Mouse (Mus musculus) intestine, embryonic 15.5 days (tissue): ENCODE data around the gene Pnp. TPM values are rescaled to one million over a fixed set of nuclear protein-coding genes. Genes with fewer than 3 reads are reported as not detected.
"Not testable (repeated sequence)": the region's sequence is repeated elsewhere in the genome, so short reads cannot be mapped to it uniquely, and the experiment has no call there.

Experiments
- ATAC-seq: fragments of 200-750 bp; cut with Nextera tagmentation; 2 replicates; pipeline ENCODE4 v1.8.0; 2017; ENCODE audit warnings: moderate TSS enrichment, moderate library complexity
- H3K27ac ChIP-seq: fragments of 300-500 bp; sonication (generic); 2 replicates; pipeline ENCODE4 v1.5.1; 2015; ENCODE audit warnings: mild to moderate bottlenecking, inconsistent platforms
- H3K27me3 ChIP-seq: fragments of 300-500 bp; sonication (generic); replicated peaks from 2 replicates; pipeline ENCODE4 v1.6.1; 2015; ENCODE audit warnings: inconsistent platforms
- H3K36me3 ChIP-seq: fragments of 300-500 bp; sonication (generic); 2 replicates; pipeline ENCODE4 v1.6.1; 2015; ENCODE audit warnings: inconsistent platforms
- H3K4me1 ChIP-seq: fragments of 300-500 bp; sonication (generic); replicated peaks from 2 replicates; pipeline ENCODE4 v1.6.1; 2015; ENCODE audit warnings: inconsistent platforms
- H3K4me2 ChIP-seq: fragments of 300-500 bp; sonication (generic); replicated peaks from 2 replicates; pipeline ENCODE4 v1.6.1; 2015; ENCODE audit warnings: mild to moderate bottlenecking, inconsistent platforms
- H3K4me3 ChIP-seq: fragments of 300-500 bp; sonication (generic); replicated peaks from 2 replicates; pipeline ENCODE4 v1.5.1; 2015; ENCODE audit warnings: inconsistent platforms
- H3K9ac ChIP-seq: fragments of 300-500 bp; sonication (generic); 2 replicates; pipeline ENCODE4 v1.6.1; 2015; ENCODE audit warnings: inconsistent platforms
- H3K9me3 ChIP-seq: fragments of 300-500 bp; sonication (generic); 2 replicates; pipeline ENCODE4 v1.6.1; 2016; ENCODE audit warnings: inconsistent platforms
- WGBS: fragments of 180-500 bp; shearing (Covaris S2); methylation state at CpG from one replicate; pipeline ENCODE4 v1.1.7; 2015; 5-methylcytosine and 5-hydroxymethylcytosine counted together
- polyA plus RNA-seq: library from polyadenylated mRNA; unstranded; fragments of >200 nt; fragmentation: Nextera tagmentation; extraction: Ambion mirVana; gene quantifications from 2 replicates; pipeline ENCODE4 v1.2.1, GENCODE M21; 2015

The Pnp gene
- 96.6 and 99.1 TPM in 2 replicates for polyA plus RNA-seq

- Histone ChIP-seq H3K4me3 (peak within 1 kb of the TSS; percentile 85), H3K9me3 (no peaks in the 10 kb centered on the region), H3K4me2 (peak within 1 kb of the TSS; percentile 76), H3K36me3 (peaks cover 23% of the 10 kb centered on the region), H3K27ac (peak within 1 kb of the TSS; percentile 91), H3K27me3 (no peaks in the 10 kb centered on the region), H3K9ac (peak within 1 kb of the TSS; percentile 85), H3K4me1 (peaks cover 16% of the 10 kb centered on the region; the same call in 1 of the 2 replicates)
- WGBS, result under 1% methylated on average over 64 of the region's 68 CpGs
- peak; percentile 99 for ATAC-seq
Measured at GRCm38 (mm10) chr14:50930754-50931492, at the start of gene Pnp, which contains the start of gene Pip4p1. Gene Pnp, plus strand, starts transcription at chr14:50931082. Gene Pip4p1, minus strand, starts transcription at chr14:50930856.

DNA sequence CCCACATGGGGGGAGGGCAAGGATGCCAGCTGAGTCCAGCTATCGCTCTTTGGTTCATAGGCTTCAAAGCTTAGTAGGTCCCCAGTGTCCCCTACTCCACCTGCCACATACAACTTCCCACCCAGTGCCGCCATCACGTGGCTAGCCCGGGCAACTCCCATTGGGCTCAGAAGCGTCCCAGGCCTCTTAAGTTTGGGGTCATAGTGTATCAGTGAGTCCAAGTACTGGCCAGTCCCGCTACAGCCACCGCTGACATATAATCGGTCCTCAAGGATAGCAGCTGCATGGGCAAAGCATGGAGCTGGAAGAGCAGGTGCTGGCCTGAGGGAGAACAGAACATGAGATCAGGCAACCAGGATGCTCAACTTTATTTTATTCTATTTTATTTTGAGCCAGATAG is 39.3 kb upstream of the Pnp start:
- H3K4me3 ChIP-seq, result no peak overlapping the region
- no peaks in the 10 kb centered on the region for H3K27me3 ChIP-seq
- H3K9ac ChIP-seq, result no peak overlapping the region
- ATAC-seq, result no peak
- H3K4me1 ChIP-seq, result peaks cover 9% of the 10 kb centered on the region
- no peaks in the 10 kb centered on the region for H3K9me3 ChIP-seq
- 91% methylated on average over 8 of the region's 8 CpGs for WGBS
- H3K4me2 ChIP-seq, result no peak overlapping the region
- no peaks in the 10 kb centered on the region for H3K36me3 ChIP-seq
- H3K27ac ChIP-seq, result no peak overlapping the region

GRCm38 (mm10) chr14:50892091-50892490 is 38.8 kb upstream of the Pnp start:
- no peak overlapping the region for H3K27ac ChIP-seq
- peaks cover 11% of the 10 kb centered on the region for H3K4me1 ChIP-seq
- no peaks in the 10 kb centered on the region for H3K36me3 ChIP-seq
- no peak overlapping the region for H3K4me2 ChIP-seq
- WGBS, result 86% methylated on average over 7 of the region's 7 CpGs
- no peak overlapping the region for H3K4me3 ChIP-seq
- no peak overlapping the region for H3K9ac ChIP-seq
- H3K27me3 ChIP-seq, result 0 out of 2 replicates have a peak, but pooled peaks cover 3% of the 10 kb centered on the region
- ATAC-seq, result no peak
- H3K9me3 ChIP-seq, result no peaks in the 10 kb centered on the region

- H3K9ac ChIP-seq, result no peak overlapping the region
- H3K4me1 ChIP-seq, result peaks cover 11% of the 10 kb centered on the region
- ATAC-seq, result no peak
- H3K4me3 ChIP-seq, result no peak overlapping the region
- H3K27me3 ChIP-seq, result 0 out of 2 replicates have a peak, but pooled peaks cover 3% of the 10 kb centered on the region
- no peaks in the 10 kb centered on the region for H3K9me3 ChIP-seq
- H3K4me2 ChIP-seq, result no peak overlapping the region
- 83% methylated on average over 22 of the region's 22 CpGs for WGBS
- H3K27ac ChIP-seq, result no peak overlapping the region
- no peaks in the 10 kb centered on the region for H3K36me3 ChIP-seq
Measured at GRCm38 (mm10) chr14:50892541-50893459, 38.1 kb upstream of the Pnp start.

- no peak for ATAC-seq
- no peak overlapping the region for H3K9ac ChIP-seq
- no peak overlapping the region for H3K27ac ChIP-seq
- no peak overlapping the region for H3K4me2 ChIP-seq
- no peaks in the 10 kb centered on the region for H3K9me3 ChIP-seq
- no peaks in the 10 kb centered on the region for H3K36me3 ChIP-seq
- 0 out of 2 replicates have a peak, but pooled peaks cover 3% of the 10 kb centered on the region for H3K27me3 ChIP-seq
- peaks cover 11% of the 10 kb centered on the region for H3K4me1 ChIP-seq
- H3K4me3 ChIP-seq, result no peak overlapping the region
Measured at GRCm38 (mm10) chr14:50895407-50895806, 35.5 kb upstream of the Pnp start.

DNA sequence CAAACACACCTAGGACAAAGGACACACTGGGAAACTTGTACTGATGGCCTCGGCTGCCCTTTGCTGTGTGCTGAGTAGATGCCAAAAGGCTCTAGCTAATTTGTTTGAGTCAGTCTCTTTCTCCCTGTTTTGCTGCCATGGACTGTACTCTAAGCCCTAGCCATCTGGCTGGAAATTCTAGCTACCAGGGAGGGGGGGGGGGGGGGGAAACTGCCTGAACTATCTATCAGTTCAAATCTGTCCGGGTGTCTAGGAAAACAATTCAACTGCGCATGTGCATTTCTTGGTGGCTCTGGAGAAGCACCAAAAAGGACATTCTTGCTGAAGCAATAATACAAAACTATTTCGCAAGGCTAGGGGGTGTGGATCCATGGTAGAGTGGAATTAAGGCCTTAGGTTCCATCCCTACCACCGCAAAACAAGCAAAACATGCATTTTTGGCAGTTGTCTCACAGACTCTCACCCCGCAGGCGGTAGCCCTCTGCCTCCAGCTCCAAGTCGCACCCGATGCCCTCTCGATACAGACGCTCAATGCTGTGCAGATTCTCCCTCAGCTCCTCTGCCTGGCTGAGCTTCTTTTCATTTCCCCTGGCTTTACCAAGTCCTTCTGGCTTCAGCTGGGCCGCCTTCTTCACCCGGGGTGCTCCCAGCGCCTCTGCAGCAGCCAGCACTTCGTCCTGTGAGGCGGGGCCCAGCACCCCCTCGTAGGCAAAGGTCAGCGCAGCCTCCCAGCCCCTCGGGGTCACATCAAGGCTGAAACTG is 34.7 kb upstream of the Pnp start:
- H3K4me3 ChIP-seq, result peak overlapping the region; percentile 44
- peak overlapping the region; percentile 94 for H3K4me2 ChIP-seq
- ATAC-seq, result peak; percentile 67
- H3K36me3 ChIP-seq, result no peaks in the 10 kb centered on the region
- 15% methylated on average over 19 of the region's 19 CpGs for WGBS
- H3K9ac ChIP-seq, result peak overlapping the region; percentile 37
- H3K9me3 ChIP-seq, result no peaks in the 10 kb centered on the region
- peaks cover 11% of the 10 kb centered on the region for H3K4me1 ChIP-seq
- H3K27ac ChIP-seq, result no peak overlapping the region
- H3K27me3 ChIP-seq, result 0 out of 2 replicates have a peak, but pooled peaks cover 3% of the 10 kb centered on the region

DNA sequence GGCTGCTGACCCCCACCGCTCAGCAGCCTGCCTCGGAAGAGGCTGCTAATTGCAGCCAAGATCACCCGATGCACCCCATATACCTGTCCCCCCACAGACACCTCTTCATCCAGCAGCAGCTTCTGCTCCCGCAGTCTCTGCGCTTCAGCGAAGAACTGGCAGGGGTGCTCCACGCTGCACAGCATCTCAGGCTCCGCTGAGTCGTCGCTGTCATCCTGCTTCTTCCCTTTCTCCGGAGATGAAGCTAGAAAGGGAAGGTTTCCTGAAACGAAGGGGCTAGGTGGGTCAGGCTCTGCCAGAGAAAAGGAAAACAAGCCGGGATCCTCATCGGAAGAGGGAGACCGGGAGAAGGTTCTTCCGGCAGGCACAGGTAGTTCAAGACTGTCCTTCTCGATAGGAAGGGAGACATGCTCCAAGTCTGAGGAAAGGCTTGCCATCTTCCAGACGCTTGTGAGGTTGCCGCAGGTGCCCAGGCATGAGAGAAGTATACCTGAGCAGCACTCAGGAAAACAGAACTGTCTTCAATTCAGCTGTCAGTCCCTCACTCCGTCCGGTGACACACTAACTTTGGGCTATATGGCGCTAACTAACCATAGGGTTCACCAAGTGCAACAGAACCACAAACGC is 34.0 kb upstream of the Pnp start:
- Histone ChIP-seq H3K9ac (peak overlapping the region; percentile 37), H3K36me3 (no peaks in the 10 kb centered on the region), H3K4me2 (peak overlapping the region; percentile 94), H3K4me1 (peaks cover 11% of the 10 kb centered on the region), H3K27me3 (0 out of 2 replicates have a peak, but pooled peaks cover 3% of the 10 kb centered on the region), H3K4me3 (peak overlapping the region; percentile 44), H3K9me3 (no peaks in the 10 kb centered on the region), H3K27ac (no peak overlapping the region)
- WGBS, result 16% methylated on average over 23 of the region's 23 CpGs
- peak; percentile 50 for ATAC-seq

GRCm38 (mm10) chr14:50897374-50897765 is 33.5 kb upstream of the Pnp start, which contains the start of gene Klhl33:
Gene Klhl33, minus strand, starts transcription at chr14:50897507.
- H3K4me2 ChIP-seq, result peak within 1 kb of the TSS; percentile 94
- peak within 1 kb of the TSS; percentile 44 for H3K4me3 ChIP-seq
- WGBS, result 52% methylated on average over 7 of the region's 7 CpGs
- H3K36me3 ChIP-seq, result no peaks in the 10 kb centered on the region
- H3K27ac ChIP-seq, result no peak within 1 kb of the TSS
- H3K4me1 ChIP-seq, result peaks cover 11% of the 10 kb centered on the region
- peak within 1 kb of the TSS; percentile 37 for H3K9ac ChIP-seq
- ATAC-seq, result no peak
- H3K27me3 ChIP-seq, result 0 out of 2 replicates have a peak, but pooled peaks cover 3% of the 10 kb centered on the region
- H3K9me3 ChIP-seq, result no peaks in the 10 kb centered on the region

DNA sequence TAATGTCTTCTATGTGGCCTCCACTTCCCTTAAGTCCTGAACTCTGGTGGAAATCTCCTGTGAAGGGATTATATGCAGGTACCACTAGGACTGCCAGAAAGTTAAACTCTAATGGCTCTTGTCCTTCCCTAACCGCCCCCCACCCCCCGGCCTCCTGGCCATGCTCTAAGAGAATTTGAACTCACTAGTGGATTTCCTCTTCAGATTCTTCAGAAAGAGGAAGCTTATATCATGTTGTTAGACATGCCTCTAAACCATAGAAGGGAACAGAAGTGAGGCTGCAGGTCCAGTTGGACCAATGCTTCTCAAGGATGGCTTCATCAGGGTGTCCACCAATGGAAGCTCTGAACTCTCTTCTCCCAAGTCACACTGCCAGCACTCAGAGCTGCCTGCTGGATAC is 32.9 kb upstream of the Pnp start:
- H3K4me1 ChIP-seq, ATAC-seq, H3K36me3 ChIP-seq, H3K27me3 ChIP-seq, H3K4me3 ChIP-seq, H3K9ac ChIP-seq, H3K4me2 ChIP-seq, H3K27ac ChIP-seq, H3K9me3 ChIP-seq: not testable (repeated sequence)
- WGBS, result 90% methylated on average over 2 of the region's 2 CpGs

DNA sequence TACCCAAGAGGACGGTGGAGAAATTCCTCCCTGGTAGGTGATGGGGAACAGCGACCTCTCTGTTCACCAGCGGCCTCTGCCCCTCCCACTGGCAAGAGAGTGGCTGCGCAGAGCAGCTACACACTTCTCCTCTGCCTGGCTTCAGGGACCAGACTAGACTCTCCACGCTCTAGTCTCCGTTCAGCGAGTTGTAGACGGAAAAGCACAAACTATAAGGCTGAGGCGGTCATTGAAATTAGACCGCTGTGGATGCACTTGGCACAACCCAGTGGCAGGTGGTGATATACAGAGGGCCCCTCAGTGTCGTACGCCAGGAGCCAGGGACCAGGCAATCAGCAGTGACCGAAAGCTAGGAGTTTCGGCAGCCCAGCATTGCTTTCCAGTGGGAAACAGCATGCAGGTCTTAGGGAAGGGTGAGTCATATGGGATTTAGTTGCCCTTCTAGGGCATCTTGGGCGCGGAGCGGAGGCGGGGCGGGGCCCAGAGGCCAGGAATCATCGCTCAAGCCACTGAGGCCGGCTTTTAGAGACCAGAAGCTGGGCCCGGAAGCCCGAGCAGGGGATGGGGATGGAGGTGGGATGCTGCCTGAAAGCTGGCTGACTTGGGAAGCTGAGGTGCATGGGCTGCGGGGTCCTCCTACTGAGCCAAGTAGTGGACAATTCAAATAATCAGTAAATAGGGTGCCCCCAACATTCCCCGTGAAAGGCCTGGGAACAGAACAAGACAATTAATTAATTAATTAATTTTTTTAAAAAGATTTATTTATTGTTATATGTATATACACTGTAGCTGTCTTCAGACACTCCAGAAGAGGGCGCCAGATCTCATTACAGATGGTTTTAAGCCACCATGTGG is 26.7 kb upstream of the Pnp start:
- peaks cover 3% of the 10 kb centered on the region; the same call in 1 of the 2 replicates for H3K4me1 ChIP-seq
- H3K4me3 ChIP-seq, result peak overlapping the region; percentile 37
- no peaks in the 10 kb centered on the region for H3K36me3 ChIP-seq
- peak overlapping the region; percentile 48; the same call in 1 of the 2 replicates for H3K27ac ChIP-seq
- peak overlapping the region; percentile 47 for H3K9ac ChIP-seq
- peak overlapping the region; percentile 67 for H3K4me2 ChIP-seq
- peak; percentile 91 for ATAC-seq
- WGBS, result 4% methylated on average over 26 of the region's 26 CpGs
- H3K27me3 ChIP-seq, result no peaks in the 10 kb centered on the region
- H3K9me3 ChIP-seq, result no peaks in the 10 kb centered on the region

DNA sequence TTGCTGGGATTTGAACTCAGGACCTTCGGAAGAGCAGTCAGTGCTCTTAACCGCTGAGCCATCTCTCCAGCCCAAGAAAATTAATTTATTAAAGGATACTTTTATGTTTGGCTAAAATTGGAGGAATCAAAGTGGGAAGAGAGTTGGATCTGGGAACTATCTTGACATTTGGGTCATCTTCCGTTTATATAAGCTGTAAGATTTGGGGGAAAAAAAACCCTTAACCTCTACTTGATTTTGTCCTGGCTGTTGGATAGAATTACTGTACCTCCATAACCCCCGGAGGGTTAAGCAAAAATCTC is 26.1 kb upstream of the Pnp start:
- H3K36me3 ChIP-seq, result no peaks in the 10 kb centered on the region
- no peaks in the 10 kb centered on the region for H3K27me3 ChIP-seq
- H3K4me2 ChIP-seq, result no peak overlapping the region
- peaks cover 3% of the 10 kb centered on the region; the same call in 1 of the 2 replicates for H3K4me1 ChIP-seq
- H3K27ac ChIP-seq, result no peak overlapping the region
- no peak overlapping the region for H3K9ac ChIP-seq
- WGBS, result 81% methylated on average over 4 of the region's 4 CpGs
- ATAC-seq, result no peak
- no peaks in the 10 kb centered on the region for H3K9me3 ChIP-seq
- no peak overlapping the region for H3K4me3 ChIP-seq
